Mouse (Mus musculus) bone marrow macrophage, adult 2 months (primary cell): ENCODE measurements around the gene Bach2.

Experiments used
- CTCF ChIP-seq: IDR thresholded peaks from 2 replicates; pipeline ENCODE4 v1.5.1; 2012; ENCODE audit warnings: low read depth, mild to moderate bottlenecking, low read length, moderate library complexity
- POLR2A ChIP-seq: IDR thresholded peaks from 2 replicates; pipeline ENCODE4 v1.6.1; 2012; ENCODE audit warnings: mild to moderate bottlenecking, low read depth, low read length, borderline replicate concordance

GRCm38 (mm10) chr4:32413505-32413904 lies 174.9 kb downstream of the Bach2 start:
- no peak for TF ChIP-seq CTCF
- TF ChIP-seq POLR2A, result no peak
